Mouse (Mus musculus) E14TG2a.4 (cell line): Measurements from ENCODE around the gene Mob3a.

Experiments used
- H3K27me3 ChIP-seq: 2 replicates; pipeline ENCODE4 v1.6.1; 2014; ENCODE audit warnings: low read length, control low read depth; ENCODE audit not compliant: insufficient read depth
- H3K36me3 ChIP-seq: 2 replicates; pipeline ENCODE4 v1.6.1; 2014; ENCODE audit warnings: low read length, control low read depth; ENCODE audit not compliant: insufficient read depth
- H3K4me1 ChIP-seq: replicated peaks from 2 replicates; pipeline ENCODE4 v1.6.1; 2014; ENCODE audit warnings: low read depth, low read length, control low read depth
- H3K4me3 ChIP-seq: replicated peaks from 2 replicates; pipeline ENCODE4 v1.5.1; 2014; ENCODE audit warnings: mild to moderate bottlenecking, low read length
- H3K9me3 ChIP-seq: 2 replicates; pipeline ENCODE4 v1.6.1; 2014; ENCODE audit warnings: low read length, control low read depth
- CTCF ChIP-seq: conservative IDR thresholded peaks from 2 replicates; pipeline ENCODE4 v1.5.1; 2014; ENCODE audit warnings: low read length
- NANOG ChIP-seq: IDR thresholded peaks from 2 replicates; pipeline ENCODE4 v1.6.1; 2014; ENCODE audit warnings: borderline replicate concordance, low read length, mixed read lengths
- POU5F1 ChIP-seq: IDR thresholded peaks from 2 replicates; pipeline ENCODE4 v1.6.1; 2014; ENCODE audit warnings: low read length, borderline replicate concordance

Gene Mob3a

GRCm38 (mm10) chr10:80695801-80696501 is 5.8 kb downstream of the Mob3a start:
- Histone ChIP-seq H3K9me3 (no peaks in the 10 kb centered on the region), H3K4me3 (peak overlapping the region; percentile 24; the same call in 1 of the 2 replicates), H3K4me1 (peaks cover 89% of the 10 kb centered on the region), H3K27me3 (no peaks in the 10 kb centered on the region), H3K36me3 (peaks cover 56% of the 10 kb centered on the region)
- no peak for TF ChIP-seq POU5F1
- TF ChIP-seq CTCF = no peak
- TF ChIP-seq NANOG = no peak

- peaks cover 89% of the 10 kb centered on the region for H3K4me1 ChIP-seq
- peak overlapping the region; percentile 5; the same call in 1 of the 2 replicates for H3K4me3 ChIP-seq
- H3K27me3 ChIP-seq = no peaks in the 10 kb centered on the region
- TF ChIP-seq NANOG (no peak), POU5F1 (no peak)
- H3K9me3 ChIP-seq = no peaks in the 10 kb centered on the region
- H3K36me3 ChIP-seq = peaks cover 64% of the 10 kb centered on the region
These were observed 6.6 kb downstream of the Mob3a start for GRCm38 (mm10) chr10:80695186-80695585.

- Histone ChIP-seq H3K27me3 (no peaks in the 10 kb centered on the region), H3K4me1 (peaks cover 83% of the 10 kb centered on the region), H3K9me3 (no peaks in the 10 kb centered on the region), H3K36me3 (peaks cover 72% of the 10 kb centered on the region), H3K4me3 (no peak overlapping the region)
- TF ChIP-seq POU5F1 = no peak
- TF ChIP-seq CTCF = no peak
- no peak for TF ChIP-seq NANOG
These were observed 7.4 kb downstream of the Mob3a start for GRCm38 (mm10) chr10:80694159-80694938.

- Histone ChIP-seq H3K27me3 (no peaks in the 10 kb centered on the region), H3K4me3 (no peak overlapping the region), H3K36me3 (peaks cover 72% of the 10 kb centered on the region), H3K9me3 (no peaks in the 10 kb centered on the region), H3K4me1 (peaks cover 80% of the 10 kb centered on the region)
- no peak for TF ChIP-seq POU5F1
- no peak for TF ChIP-seq NANOG
- TF ChIP-seq CTCF = no peak
These were observed 8.3 kb downstream of the Mob3a start for GRCm38 (mm10) chr10:80693401-80694045.

- Histone ChIP-seq H3K4me3 (no peak overlapping the region), H3K9me3 (no peaks in the 10 kb centered on the region), H3K27me3 (no peaks in the 10 kb centered on the region), H3K4me1 (peaks cover 70% of the 10 kb centered on the region), H3K36me3 (peaks cover 66% of the 10 kb centered on the region)
- TF ChIP-seq CTCF = no peak
- TF ChIP-seq POU5F1 = no peak
- no peak for TF ChIP-seq NANOG
These were observed 9.3 kb downstream of the Mob3a start for GRCm38 (mm10) chr10:80692249-80693165.

- no peak for TF ChIP-seq POU5F1
- TF ChIP-seq CTCF = peak; percentile 52
- Histone ChIP-seq H3K4me3 (no peak overlapping the region), H3K4me1 (peaks cover 36% of the 10 kb centered on the region), H3K36me3 (peaks cover 78% of the 10 kb centered on the region), H3K9me3 (no peaks in the 10 kb centered on the region), H3K27me3 (no peaks in the 10 kb centered on the region)
These were observed 13.9 kb downstream of the Mob3a start for GRCm38 (mm10) chr10:80687850-80688249.

- TF ChIP-seq NANOG = no peak
- Histone ChIP-seq H3K4me3 (no peak overlapping the region), H3K27me3 (no peaks in the 10 kb centered on the region), H3K4me1 (peaks cover 24% of the 10 kb centered on the region), H3K9me3 (no peaks in the 10 kb centered on the region), H3K36me3 (peaks cover 70% of the 10 kb centered on the region)
These were observed 15.2 kb downstream of the Mob3a start for GRCm38 (mm10) chr10:80686617-80687016.

- H3K27me3 ChIP-seq = no peaks in the 10 kb centered on the region
- H3K9me3 ChIP-seq = no peaks in the 10 kb centered on the region
- TF ChIP-seq NANOG (no peak), CTCF (no peak), POU5F1 (no peak)
- peaks cover 54% of the 10 kb centered on the region for H3K36me3 ChIP-seq
- H3K4me3 ChIP-seq = no peak overlapping the region
- H3K4me1 ChIP-seq = peaks cover 14% of the 10 kb centered on the region
These were observed 16.8 kb downstream of the Mob3a start for GRCm38 (mm10) chr10:80684984-80685383.
